Mouse (Mus musculus) ES-Bruce4 (cell line): ENCODE measurements around the gene Herc2. TPM values are rescaled to one million over a fixed set of nuclear protein-coding genes. Genes with fewer than 3 reads are reported as not detected.

Experiments
- H3K27ac ChIP-seq: 2 replicates; pipeline ENCODE4 v1.5.1; 2012; ENCODE audit warnings: low read length, inconsistent platforms; ENCODE audit not compliant: insufficient read depth
- H3K27me3 ChIP-seq: 2 replicates; pipeline ENCODE4 v1.6.1; 2012; ENCODE audit warnings: mild to moderate bottlenecking, low read length, inconsistent platforms; ENCODE audit not compliant: control insufficient read depth, poor library complexity, insufficient read depth, severe bottlenecking
- H3K36me3 ChIP-seq: 2 replicates; pipeline ENCODE4 v1.6.1; 2012; ENCODE audit warnings: inconsistent platforms, mild to moderate bottlenecking, low read length, moderate library complexity; ENCODE audit not compliant: control insufficient read depth, poor library complexity, insufficient read depth, severe bottlenecking
- H3K4me1 ChIP-seq: one replicate; pipeline ENCODE4 v1.8.1; 2011; ENCODE audit warnings: low read length; ENCODE audit not compliant: control insufficient read depth, insufficient read depth
- H3K4me3 ChIP-seq: 2 replicates; pipeline ENCODE4 v1.5.1; 2011; ENCODE audit warnings: low read depth, mild to moderate bottlenecking, low read length
- H3K9ac ChIP-seq: 2 replicates; pipeline ENCODE4 v1.6.1; 2012; ENCODE audit warnings: low read depth, mild to moderate bottlenecking, inconsistent platforms; ENCODE audit not compliant: poor library complexity, severe bottlenecking
- H3K9me3 ChIP-seq: replicated peaks from 2 replicates; pipeline ENCODE4 v1.6.1; 2012; ENCODE audit warnings: mild to moderate bottlenecking, low read length, inconsistent platforms; ENCODE audit not compliant: control insufficient read depth, poor library complexity, insufficient read depth, severe bottlenecking
- CTCF ChIP-seq: IDR thresholded peaks from one replicate; pipeline ENCODE4 v1.8.1; 2011; ENCODE audit warnings: low read depth, low read length
- EP300 ChIP-seq: IDR thresholded peaks from 2 replicates; pipeline ENCODE4 v1.6.1; 2011; ENCODE audit warnings: low read depth, low read length; ENCODE audit not compliant: insufficient read depth
- POLR2A ChIP-seq: IDR thresholded peaks from one replicate; pipeline ENCODE4 v1.8.1; 2011; ENCODE audit warnings: low read length; ENCODE audit not compliant: insufficient read depth
- polyA plus RNA-seq: library from polyadenylated mRNA; stranded (reverse); fragments of >200 nt; gene quantifications from 2 replicates; pipeline ENCODE4 v1.2.4, GENCODE M21; 2011; ENCODE audit warnings: low read depth; ENCODE audit not compliant: missing spikeins, insufficient read depth, insufficient read length

The Herc2 gene
- polyA plus RNA-seq, 1 experiment, result 43.4 TPM

DNA sequence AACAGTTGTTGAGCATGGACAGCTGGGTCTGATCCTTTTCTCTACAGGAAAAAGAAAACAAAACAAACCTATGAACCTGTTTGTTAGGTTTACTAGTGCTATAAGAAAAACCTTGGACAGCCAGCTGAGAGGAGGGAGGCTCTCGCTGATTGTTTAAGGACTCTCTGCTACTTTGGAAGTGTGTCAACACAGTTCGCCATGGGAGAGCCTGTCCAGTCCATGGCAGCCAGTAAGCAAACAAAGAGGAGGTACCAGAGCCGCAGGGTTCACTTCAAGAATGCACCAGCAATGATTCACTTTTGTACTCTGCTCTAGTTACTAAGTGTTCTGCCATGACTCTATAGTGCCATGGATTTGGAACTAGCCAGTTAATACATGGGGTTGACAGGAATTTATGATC is 39.1 kb downstream of the Herc2 start:
- no peak for TF ChIP-seq CTCF
- TF ChIP-seq EP300, result no peak
- no peak for TF ChIP-seq POLR2A
- Histone ChIP-seq H3K4me3 (no peak overlapping the region), H3K4me1 (no peaks in the 10 kb centered on the region)

GRCm38 (mm10) chr7:56091445-56091844 is 41.4 kb downstream of the Herc2 start:
- TF ChIP-seq EP300 (no peak), POLR2A (no peak), CTCF (no peak)
- H3K36me3 ChIP-seq, result peaks cover 24% of the 10 kb centered on the region

More for the DNA sequence above, 39.1 kb downstream of the Herc2 start:
- Histone ChIP-seq H3K27me3 (no peaks in the 10 kb centered on the region), H3K27ac (no peak overlapping the region), H3K9ac (no peak overlapping the region), H3K9me3 (no peaks in the 10 kb centered on the region), H3K36me3 (peaks cover 18% of the 10 kb centered on the region)

DNA sequence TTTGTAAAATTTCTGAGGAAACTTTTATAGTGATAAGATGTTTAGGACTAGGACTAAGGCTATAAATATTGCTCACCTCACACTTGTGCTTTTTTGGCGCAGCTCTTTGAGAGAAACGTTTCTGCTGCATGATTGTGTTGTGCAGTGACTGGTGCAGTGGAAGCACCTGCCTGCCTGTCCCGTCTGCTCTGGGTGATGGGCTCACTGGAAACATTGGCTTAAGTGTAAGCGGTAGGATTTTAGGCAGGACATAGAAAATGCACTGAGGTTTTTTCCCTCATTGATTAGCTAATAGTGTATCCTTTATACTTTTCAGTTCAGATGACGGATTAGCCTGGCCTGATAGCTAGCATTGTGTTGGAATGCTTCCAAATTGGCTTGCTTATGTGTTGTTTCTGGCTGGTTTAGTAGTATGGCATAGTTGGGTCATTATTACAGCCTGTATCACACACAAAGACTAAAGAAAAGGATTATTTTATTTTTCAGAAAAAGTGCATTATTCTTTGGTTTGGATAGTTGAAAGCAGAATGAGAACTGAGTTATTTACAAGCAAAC is 52.4 kb downstream of the Herc2 start:
- H3K27me3 ChIP-seq, result no peaks in the 10 kb centered on the region
- H3K36me3 ChIP-seq, result peaks cover 10% of the 10 kb centered on the region
- no peak overlapping the region for H3K4me3 ChIP-seq
- TF ChIP-seq POLR2A (no peak), CTCF (no peak), EP300 (no peak)
- no peak overlapping the region for H3K9ac ChIP-seq
- no peak overlapping the region for H3K27ac ChIP-seq
- no peaks in the 10 kb centered on the region for H3K9me3 ChIP-seq
- no peaks in the 10 kb centered on the region for H3K4me1 ChIP-seq

More at GRCm38 (mm10) chr7:56091445-56091844, 41.4 kb downstream of the Herc2 start:
- Histone ChIP-seq H3K9me3 (no peaks in the 10 kb centered on the region), H3K27ac (no peak overlapping the region), H3K27me3 (no peaks in the 10 kb centered on the region), H3K4me1 (no peaks in the 10 kb centered on the region), H3K9ac (no peak overlapping the region), H3K4me3 (no peak overlapping the region)

DNA sequence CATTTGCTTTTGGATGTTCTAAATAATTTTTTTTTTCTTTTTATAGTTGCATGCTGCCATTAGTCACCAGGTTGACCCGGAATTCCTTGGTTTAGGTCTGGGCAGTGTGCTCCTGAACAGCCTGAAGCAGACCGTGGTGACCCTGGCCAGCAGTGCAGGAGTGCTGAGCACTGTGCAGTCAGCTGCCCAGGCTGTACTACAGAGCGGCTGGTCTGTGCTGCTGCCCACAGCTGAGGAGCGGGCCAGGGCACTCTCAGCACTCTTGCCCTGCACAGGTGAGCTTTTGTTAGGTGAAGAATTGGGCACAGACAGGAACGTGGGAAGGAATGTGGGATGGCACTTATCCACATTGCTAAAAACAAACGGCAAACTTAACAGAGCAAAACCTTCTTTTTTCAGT is 63.0 kb downstream of the Herc2 start:
- H3K4me1 ChIP-seq, result peaks cover 1% of the 10 kb centered on the region
- peaks cover 2% of the 10 kb centered on the region; the same call in 1 of the 2 replicates for H3K36me3 ChIP-seq
- H3K9ac ChIP-seq, result no peak overlapping the region
- no peaks in the 10 kb centered on the region for H3K27me3 ChIP-seq
- no peak overlapping the region for H3K4me3 ChIP-seq
- no peaks in the 10 kb centered on the region for H3K9me3 ChIP-seq
- H3K27ac ChIP-seq, result no peak overlapping the region
- TF ChIP-seq EP300 (no peak), POLR2A (no peak), CTCF (no peak)

DNA sequence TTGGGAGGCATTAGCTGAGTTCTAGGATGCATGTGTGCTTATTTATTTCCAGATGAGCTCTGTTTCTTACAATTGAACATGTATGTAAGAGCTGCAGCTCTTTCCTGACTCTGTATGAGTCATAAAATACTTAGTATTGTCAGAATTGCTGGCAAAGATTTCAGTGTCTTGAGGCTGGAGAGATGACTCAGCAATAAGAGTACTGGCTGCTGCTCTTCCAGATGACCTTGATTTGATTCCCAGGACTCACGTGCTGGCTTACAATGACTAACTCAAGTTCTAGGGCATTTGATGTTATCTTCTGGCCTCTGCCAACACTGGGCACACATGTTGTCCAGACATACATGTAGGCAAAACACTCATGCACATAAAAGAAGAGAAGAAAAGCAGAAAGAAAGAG is 64.2 kb downstream of the Herc2 start:
- H3K4me3 ChIP-seq, result no peak overlapping the region
- H3K4me1 ChIP-seq, result peaks cover 1% of the 10 kb centered on the region
- no peak overlapping the region for H3K9ac ChIP-seq
- H3K27ac ChIP-seq, result no peak overlapping the region
- TF ChIP-seq CTCF (no peak), EP300 (no peak), POLR2A (no peak)
- peaks cover 2% of the 10 kb centered on the region; the same call in 1 of the 2 replicates for H3K36me3 ChIP-seq
- H3K27me3 ChIP-seq, result no peaks in the 10 kb centered on the region
- no peaks in the 10 kb centered on the region for H3K9me3 ChIP-seq

GRCm38 (mm10) chr7:56120968-56121367 is 71.0 kb downstream of the Herc2 start:
- Histone ChIP-seq H3K9ac (no peak overlapping the region), H3K27ac (no peak overlapping the region), H3K4me3 (no peak overlapping the region), H3K27me3 (no peaks in the 10 kb centered on the region), H3K36me3 (no peaks in the 10 kb centered on the region; the same call in 1 of the 2 replicates), H3K9me3 (no peaks in the 10 kb centered on the region), H3K4me1 (no peaks in the 10 kb centered on the region)
- TF ChIP-seq EP300 (no peak), CTCF (no peak), POLR2A (no peak)
